Mouse (Mus musculus) stomach, postnatal 0 days (tissue): ENCODE measurements around the gene Nup98.

Experiments used
- CTCF ChIP-seq: IDR thresholded peaks from 2 replicates; pipeline ENCODE4 v1.5.1; 2016; ENCODE audit warnings: antibody characterized with exemption, low read depth, mild to moderate bottlenecking, moderate library complexity
- EP300 ChIP-seq: optimal IDR thresholded peaks from 2 replicates; pipeline ENCODE3; 2016; ENCODE audit warnings: antibody characterized with exemption

- no peak for TF ChIP-seq CTCF
- TF ChIP-seq EP300 = no peak
These were observed 35.0 kb upstream of the Nup98 start for GRCm38 (mm10) chr7:102244782-102245535.
